Mouse (Mus musculus) erythroblast, embryonic 14.5 days (primary cell): ENCODE results near the gene Tbxas1. TPM values are rescaled to one million over a fixed set of nuclear protein-coding genes. Genes with fewer than 3 reads are reported as not detected.

Experiments used
- H3K27me3 ChIP-seq: 2 replicates; pipeline ENCODE4 v1.6.1; 2012; ENCODE audit warnings: inconsistent platforms; ENCODE audit not compliant: control insufficient read depth
- H3K36me3 ChIP-seq: 2 replicates; pipeline ENCODE4 v1.6.1; 2012; ENCODE audit warnings: mild to moderate bottlenecking, inconsistent platforms; ENCODE audit not compliant: control insufficient read depth
- H3K4me1 ChIP-seq: 2 replicates; pipeline ENCODE4 v1.6.1; 2012; ENCODE audit warnings: inconsistent platforms; ENCODE audit not compliant: control insufficient read depth
- H3K4me3 ChIP-seq: replicated peaks from 2 replicates; pipeline ENCODE3; 2012; ENCODE audit warnings: moderate library complexity, mild to moderate bottlenecking, inconsistent platforms
- H3K9me3 ChIP-seq: 2 replicates; pipeline ENCODE4 v1.6.1; 2012; ENCODE audit warnings: low read length, inconsistent platforms, mixed read lengths; ENCODE audit not compliant: control insufficient read depth
- GATA1 ChIP-seq: IDR thresholded peaks from 2 replicates; pipeline ENCODE4 v1.6.1; 2012; ENCODE audit warnings: low read length, inconsistent platforms, mixed read lengths
- TAL1 ChIP-seq: IDR thresholded peaks from 3 replicates; pipeline ENCODE4 v1.6.1; 2012; ENCODE audit warnings: low read length, inconsistent platforms, mixed read lengths
- polyA plus RNA-seq: library from polyadenylated mRNA; stranded (reverse); fragments of >175 nt; gene quantifications from 2 replicates; pipeline ENCODE4 v1.2.3, GENCODE M21; 2012

Gene Tbxas1
- polyA plus RNA-seq, 1 experiment: 0.19 TPM

GRCm38 (mm10) chr6:39124719-39125118 is 249.5 kb downstream of the Tbxas1 start:
- H3K9me3 ChIP-seq: no peaks in the 10 kb centered on the region
- peaks cover 37% of the 10 kb centered on the region for H3K27me3 ChIP-seq
- TF ChIP-seq GATA1 (no peak), TAL1 (no peak)
- no peaks in the 10 kb centered on the region for H3K36me3 ChIP-seq
- no peak overlapping the region for H3K4me3 ChIP-seq
- H3K4me1 ChIP-seq: no peaks in the 10 kb centered on the region

GRCm38 (mm10) chr6:39131480-39131879 is 256.3 kb downstream of the Tbxas1 start:
- H3K36me3 ChIP-seq: peaks cover 34% of the 10 kb centered on the region
- TF ChIP-seq TAL1: no peak
- no peak for TF ChIP-seq GATA1
- H3K4me1 ChIP-seq: no peaks in the 10 kb centered on the region
- H3K27me3 ChIP-seq: peaks cover 6% of the 10 kb centered on the region
- no peaks in the 10 kb centered on the region for H3K9me3 ChIP-seq
- H3K4me3 ChIP-seq: no peak overlapping the region

- peaks cover 43% of the 10 kb centered on the region for H3K36me3 ChIP-seq
- TF ChIP-seq GATA1 (no peak), TAL1 (no peak)
- 0 out of 2 replicates have a peak, but pooled peaks cover 3% of the 10 kb centered on the region for H3K27me3 ChIP-seq
Measured at GRCm38 (mm10) chr6:39132556-39132955, 257.4 kb downstream of the Tbxas1 start.

More at GRCm38 (mm10) chr6:39132556-39132955, 257.4 kb downstream of the Tbxas1 start:
- Histone ChIP-seq H3K9me3 (no peaks in the 10 kb centered on the region), H3K4me1 (no peaks in the 10 kb centered on the region), H3K4me3 (no peak overlapping the region)

Other genes starting within 250 kb of the Tbxas1 start
- gene Klrg2, start 238.2 kb upstream of the Tbxas1 start, polyA plus RNA-seq: not detected in 2 replicates
- gene Clec2l, start 212.3 kb upstream of the Tbxas1 start, polyA plus RNA-seq: 0.05 and 0.12 TPM in 2 replicates
- gene Hipk2, start 761 bp downstream of the Tbxas1 start, polyA plus RNA-seq: 16.6 and 18.6 TPM in 2 replicates
- 0.02 TPM in 1 of 2 replicates, not detected in the other for gene Parp12, start 242.9 kb downstream of the Tbxas1 start, polyA plus RNA-seq